Mouse (Mus musculus) layer of hippocampus, postnatal 10 days (tissue): ENCODE results near the gene Gm10271. TPM values are rescaled to one million over a fixed set of nuclear protein-coding genes. Genes with fewer than 3 reads are reported as not detected.

Source experiments
- DNase-seq, 2 experiments: peaks; one replicate each; pipeline ENCODE4 v3.0.0; 2021; ENCODE audit warnings: low spot score in 2 of 2
- long read RNA-seq: library from polyadenylated mRNA; stranded (forward); transcript quantifications from one replicate; pipeline ENCODE4 v2.0.0, GENCODE M21; 2023
- total RNA-seq, 2 experiments: library from RNA; stranded (reverse); gene quantifications; 2 replicates each; pipeline ENCODE4 v1.2.3; 2021

Gene Gm10271
- not detected for total RNA-seq
- long read RNA-seq: 0 reads

- DNase-seq: no peak
Measured at GRCm38 (mm10) chr10:116972509-116972908, at the start of gene Gm10271. Gene Gm10271 (minus strand): TSS chr10:116972609.

GRCm38 (mm10) chr10:117021020-117021754 lies 48.8 kb upstream of the Gm10271 start:
- DNase-seq: no peak

GRCm38 (mm10) chr10:117018281-117018840 lies 46.0 kb upstream of the Gm10271 start:
- DNase-seq: no peak

- DNase-seq: no peak
Measured at GRCm38 (mm10) chr10:117014565-117014964, 42.2 kb upstream of the Gm10271 start.

GRCm38 (mm10) chr10:117013689-117014390 lies 41.4 kb upstream of the Gm10271 start:
- peak in 1 of 2 experiments; percentile 27 for DNase-seq

GRCm38 (mm10) chr10:117011047-117011446 lies 38.6 kb upstream of the Gm10271 start:
- DNase-seq: no peak

GRCm38 (mm10) chr10:117009691-117010090 lies 37.3 kb upstream of the Gm10271 start:
- DNase-seq: no peak

- DNase-seq: no peak
Measured at GRCm38 (mm10) chr10:117005707-117006464, 33.5 kb upstream of the Gm10271 start.

GRCm38 (mm10) chr10:117004695-117005094 lies 32.3 kb upstream of the Gm10271 start:
- no peak for DNase-seq

- DNase-seq: no peak
Measured at GRCm38 (mm10) chr10:117000975-117001374, 28.6 kb upstream of the Gm10271 start.

- DNase-seq: no peak
Measured at GRCm38 (mm10) chr10:116998716-116999455, 26.5 kb upstream of the Gm10271 start.

GRCm38 (mm10) chr10:116996236-116996600 lies 23.8 kb upstream of the Gm10271 start:
- no peak for DNase-seq

- no peak for DNase-seq
Measured at GRCm38 (mm10) chr10:116995584-116996235, 23.3 kb upstream of the Gm10271 start.

- no peak for DNase-seq
Measured at GRCm38 (mm10) chr10:116995162-116995561, 22.8 kb upstream of the Gm10271 start.

- DNase-seq: no peak
Measured at GRCm38 (mm10) chr10:116993971-116994370, 21.6 kb upstream of the Gm10271 start.

- DNase-seq: peak; percentile 18 to 19
Measured at GRCm38 (mm10) chr10:116986264-116987082, 14.1 kb upstream of the Gm10271 start, which contains the start of gene Best3. Gene Best3 (plus strand): TSS chr10:116986314.

- no peak for DNase-seq
Measured at GRCm38 (mm10) chr10:116984836-116985235, 12.4 kb upstream of the Gm10271 start.

- DNase-seq: no peak
Measured at GRCm38 (mm10) chr10:116982526-116982925, 10.1 kb upstream of the Gm10271 start.

- DNase-seq: peak; percentile 30 to 41
Measured at GRCm38 (mm10) chr10:116980888-116981287, 8.5 kb upstream of the Gm10271 start.
